Mouse (Mus musculus) left cerebral cortex, adult 11 months (tissue): ENCODE measurements around the gene Flrt1.

Experiments
- DNase-seq: peaks from one replicate; pipeline ENCODE4 v3.0.0; 2022; ENCODE audit warnings: low spot score

The Flrt1 gene

DNA sequence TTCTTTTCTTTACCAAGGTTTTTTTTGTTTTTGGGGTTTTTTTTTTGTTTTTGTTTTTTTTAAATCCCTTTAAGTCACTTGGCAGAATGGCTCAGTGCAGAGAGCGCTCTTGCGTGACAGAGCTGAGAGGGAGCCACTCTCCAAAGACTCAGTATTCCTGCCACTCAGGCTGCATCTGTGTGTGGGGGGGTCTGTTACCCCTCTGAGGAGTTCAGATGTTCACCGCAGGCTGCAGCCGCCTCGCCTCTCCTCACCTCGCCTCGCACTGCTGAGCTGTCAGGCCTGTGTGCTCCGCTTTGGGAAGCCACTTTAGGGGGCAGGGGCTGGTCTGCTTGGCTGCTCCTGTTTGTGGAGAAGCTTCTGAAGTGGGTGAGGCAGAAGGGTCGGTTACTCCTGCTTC is at the start of gene Flrt1:
TSS of gene Flrt1 (minus strand) at position 186 of the 400 bp plus-strand sequence.
- DNase-seq, result no peak

- DNase-seq, result no peak
Observed at GRCm38 (mm10) chr19:7155196-7155595, 49.7 kb upstream of the Flrt1 start.

DNA sequence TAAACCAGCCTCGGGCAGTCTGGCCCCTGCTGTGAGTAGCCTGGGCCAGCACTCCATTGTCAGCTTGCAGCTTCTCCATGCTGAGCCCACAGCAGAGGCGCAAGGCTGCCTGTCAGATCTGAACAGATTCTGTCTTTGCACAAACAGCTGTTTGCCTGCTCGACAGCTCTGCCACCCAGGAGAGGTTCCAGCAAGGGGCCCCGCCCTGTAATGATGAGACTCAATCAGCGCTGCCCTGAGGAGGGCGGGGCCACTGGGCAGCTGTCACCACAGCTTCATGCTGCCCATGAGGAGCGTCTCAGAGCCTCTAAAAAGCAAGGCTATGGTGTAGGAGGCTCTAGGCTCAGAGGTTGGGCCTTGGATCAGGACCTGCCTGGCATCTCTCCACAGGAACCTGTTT is 47.7 kb upstream of the Flrt1 start:
- DNase-seq, result no peak

- no peak for DNase-seq
Observed at GRCm38 (mm10) chr19:7151927-7152653, 46.6 kb upstream of the Flrt1 start.

DNA sequence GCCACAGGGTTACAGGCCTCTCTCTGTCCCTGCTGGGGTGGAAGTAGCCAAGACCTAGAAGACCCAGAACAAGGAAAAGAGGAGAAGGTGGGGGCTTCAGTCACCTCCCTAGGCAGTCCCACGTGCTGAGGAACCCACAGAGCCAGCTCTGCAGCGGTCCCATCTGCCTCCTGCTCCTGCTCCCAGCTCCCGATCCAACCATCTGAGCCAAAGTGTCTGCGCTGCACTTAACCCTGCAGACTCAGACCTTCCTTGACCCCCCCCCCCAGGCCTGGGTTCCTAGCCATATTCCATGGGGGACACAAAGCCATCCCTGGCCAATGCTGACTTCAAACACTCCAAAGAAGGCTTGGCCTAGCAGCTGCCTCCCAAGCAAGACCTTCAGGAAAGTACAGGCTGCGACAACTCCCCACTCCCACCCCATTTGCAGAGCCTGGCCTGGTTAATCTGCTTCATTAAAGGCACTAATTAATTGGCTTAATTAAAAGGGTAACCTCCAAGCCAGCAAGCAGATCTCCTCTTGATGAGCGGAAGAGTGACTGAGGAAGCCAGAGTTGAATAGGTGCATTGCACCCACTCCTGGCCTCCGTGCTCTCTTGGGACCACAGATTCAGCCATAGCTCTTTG is 45.9 kb upstream of the Flrt1 start:
- no peak for DNase-seq

GRCm38 (mm10) chr19:7149158-7149685 is 43.7 kb upstream of the Flrt1 start:
- no peak for DNase-seq

- no peak for DNase-seq
Observed at GRCm38 (mm10) chr19:7148541-7149085, 43.1 kb upstream of the Flrt1 start.

GRCm38 (mm10) chr19:7148096-7148495 is 42.6 kb upstream of the Flrt1 start:
- DNase-seq, result no peak

- DNase-seq, result no peak
Observed at GRCm38 (mm10) chr19:7146376-7146775, 40.8 kb upstream of the Flrt1 start.

DNA sequence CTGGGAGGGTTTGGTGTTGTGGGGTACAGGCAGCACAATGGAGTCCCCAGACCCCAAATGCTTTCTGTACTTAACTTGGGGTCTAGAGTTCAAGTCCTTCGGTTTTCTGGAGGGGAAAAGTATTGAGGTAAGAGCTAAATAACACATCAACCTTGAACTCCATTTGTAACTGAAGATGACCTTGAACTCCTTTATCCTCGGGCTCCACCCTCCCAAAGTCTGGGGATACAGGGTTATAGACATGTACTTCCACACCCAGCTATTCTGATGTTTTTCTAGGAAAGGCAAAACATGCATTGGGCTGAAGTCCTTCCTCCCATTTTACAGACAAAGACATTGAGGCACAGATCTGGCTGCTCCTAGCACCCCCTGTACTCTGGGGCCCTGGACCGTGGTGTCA is 38.9 kb upstream of the Flrt1 start:
- DNase-seq, result no peak

- DNase-seq, result no peak
Observed at GRCm38 (mm10) chr19:7143854-7144253, 38.3 kb upstream of the Flrt1 start.

DNA sequence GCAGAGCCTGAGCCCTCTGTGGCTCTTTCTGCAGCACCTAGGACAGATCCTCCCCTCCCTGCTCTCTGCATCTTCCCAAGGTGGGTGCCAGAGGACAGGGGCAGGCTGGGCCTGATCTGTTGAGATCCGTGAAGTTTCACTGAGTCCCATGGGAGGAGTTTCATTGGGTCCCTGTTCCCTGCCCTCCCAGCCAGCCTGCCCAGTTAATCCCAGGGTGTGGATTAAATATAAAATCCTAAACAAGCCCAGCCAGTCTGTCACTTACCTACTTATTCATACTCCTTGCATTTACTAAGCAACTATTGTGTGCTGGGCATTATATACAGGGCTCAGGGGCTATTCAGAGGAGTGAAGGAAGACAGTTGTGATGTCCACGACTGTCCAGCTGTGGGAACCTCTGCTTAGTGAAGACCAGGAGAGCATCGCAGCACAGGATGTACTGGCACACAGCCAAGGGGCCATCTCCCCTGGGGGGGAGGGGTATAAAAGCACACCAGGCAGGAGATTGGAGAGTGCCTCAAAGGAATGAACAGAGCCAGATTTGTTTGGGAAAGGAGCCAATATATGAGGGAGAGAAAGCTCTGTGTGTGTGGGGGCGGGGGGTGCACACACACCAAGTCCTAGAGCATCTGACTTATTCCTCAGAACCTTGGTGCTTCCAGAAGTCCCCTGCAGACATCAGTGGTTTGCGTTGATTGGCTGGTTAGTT is 36.8 kb upstream of the Flrt1 start:
- no peak for DNase-seq

- no peak for DNase-seq
Observed at GRCm38 (mm10) chr19:7140856-7141421, 35.4 kb upstream of the Flrt1 start.

DNA sequence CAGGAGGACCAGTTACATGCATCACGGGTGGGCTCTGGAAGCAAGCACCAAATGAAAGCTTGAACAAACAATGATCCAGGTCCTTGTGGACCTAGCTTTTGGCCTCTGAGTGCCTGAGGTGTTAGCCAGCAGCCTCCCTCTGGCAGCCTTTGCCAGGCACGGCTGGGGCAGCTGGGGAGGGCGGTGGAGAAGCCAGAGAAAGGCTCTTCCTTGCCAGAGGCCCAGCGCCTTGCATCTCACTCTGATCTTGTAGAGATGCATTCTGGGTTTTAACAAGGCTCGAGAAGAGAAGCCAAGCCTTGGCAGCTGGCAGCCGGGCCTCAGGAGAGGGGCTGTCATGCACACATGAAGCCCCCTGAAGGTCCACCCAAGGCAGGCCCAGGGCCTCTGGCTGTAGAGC is 34.8 kb upstream of the Flrt1 start:
- DNase-seq, result no peak

GRCm38 (mm10) chr19:7139321-7139720 is 33.8 kb upstream of the Flrt1 start:
- DNase-seq, result no peak

DNA sequence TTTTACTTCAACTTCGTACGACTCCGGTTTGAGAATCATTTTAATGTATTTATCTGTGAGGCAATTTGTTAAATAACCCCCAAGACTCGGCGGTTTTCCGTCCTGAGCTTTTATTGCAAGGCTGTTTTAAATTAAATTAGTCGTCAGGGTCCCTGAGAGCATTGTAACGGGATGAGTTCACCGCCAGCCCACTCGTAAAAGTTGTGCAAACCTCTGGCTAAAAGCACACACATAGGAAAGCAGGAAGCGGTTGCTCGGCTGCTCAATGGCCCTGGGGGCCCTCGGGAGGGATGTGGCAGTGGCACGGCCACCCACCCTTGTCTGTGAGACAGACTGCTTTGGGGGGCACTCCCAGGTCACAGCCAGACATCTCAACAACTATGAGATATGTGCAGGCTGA is 32.8 kb upstream of the Flrt1 start:
- no peak for DNase-seq

- DNase-seq, result no peak
Observed at GRCm38 (mm10) chr19:7136714-7137498, 31.4 kb upstream of the Flrt1 start.

- DNase-seq, result no peak
Observed at GRCm38 (mm10) chr19:7136016-7136415, 30.5 kb upstream of the Flrt1 start.

DNA sequence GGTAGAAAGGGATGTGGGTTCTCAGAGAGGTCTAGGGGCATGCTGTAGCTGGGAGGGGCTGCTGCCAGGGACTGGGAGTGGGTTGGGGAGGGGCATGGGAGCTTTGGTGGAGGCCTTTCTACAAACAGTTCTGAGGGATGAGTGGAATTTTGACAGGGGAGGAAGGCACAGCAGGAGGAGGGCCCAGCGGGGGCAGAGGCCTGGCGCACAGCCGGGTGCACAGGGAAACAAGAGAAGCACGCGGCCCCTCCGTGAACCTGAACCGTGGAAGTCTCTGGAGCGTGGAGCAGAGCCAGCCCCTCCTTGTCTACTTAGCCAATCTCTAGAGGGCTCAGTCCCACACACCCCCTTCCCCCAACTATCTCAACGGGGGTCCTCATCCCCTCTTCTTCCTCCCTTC is 30.0 kb upstream of the Flrt1 start:
- no peak for DNase-seq

- no peak for DNase-seq
Observed at GRCm38 (mm10) chr19:7134631-7135091, 29.1 kb upstream of the Flrt1 start.

- DNase-seq, result no peak
Observed at GRCm38 (mm10) chr19:7133436-7133835, 27.9 kb upstream of the Flrt1 start.
